Mouse (Mus musculus) T-helper 1 cell (primary cell): Measurements from ENCODE around the gene Dnm3.

Experiments used
- in situ Hi-C: fragments of 300-600 bp; cut with MboI, MseI; formaldehyde crosslinking; loops from one replicate; pipeline ENCODE4 v1.15.1; 2025; ENCODE audit warnings: high pct_unique_total_duplicates

Dnm3 gene

GRCm38 (mm10) chr1:162162677-162163076, 315.2 kb downstream of the Dnm3 start:
- in situ Hi-C loops, result no loop called here

- in situ Hi-C loops, result no loop called here
Measured at GRCm38 (mm10) chr1:162162249-162162648, 315.6 kb downstream of the Dnm3 start.

GRCm38 (mm10) chr1:162160718-162161117, 317.1 kb downstream of the Dnm3 start:
- in situ Hi-C loops, result no loop called here

GRCm38 (mm10) chr1:162158486-162158885, 319.3 kb downstream of the Dnm3 start:
- in situ Hi-C loops, result no loop called here

- in situ Hi-C loops, result no loop called here
Measured at GRCm38 (mm10) chr1:162157659-162158058, 320.2 kb downstream of the Dnm3 start.

GRCm38 (mm10) chr1:162156873-162157272, 321.0 kb downstream of the Dnm3 start:
- in situ Hi-C loops, result no loop called here

GRCm38 (mm10) chr1:162155546-162155945, 322.3 kb downstream of the Dnm3 start:
- in situ Hi-C loops, result no loop called here

- in situ Hi-C loops, result no loop called here
Measured at GRCm38 (mm10) chr1:162153118-162153517, 324.7 kb downstream of the Dnm3 start.

- in situ Hi-C loops, result no loop called here
Measured at GRCm38 (mm10) chr1:162149730-162150129, 328.1 kb downstream of the Dnm3 start.

- in situ Hi-C loops, result no loop called here
Measured at GRCm38 (mm10) chr1:162147554-162147953, 330.3 kb downstream of the Dnm3 start.

- in situ Hi-C loops, result no loop called here
Measured at GRCm38 (mm10) chr1:162145748-162146147, 332.1 kb downstream of the Dnm3 start.

GRCm38 (mm10) chr1:162144992-162145391, 332.8 kb downstream of the Dnm3 start:
- in situ Hi-C loops, result no loop called here

- in situ Hi-C loops, result no loop called here
Measured at GRCm38 (mm10) chr1:162143974-162144912, 333.6 kb downstream of the Dnm3 start.

GRCm38 (mm10) chr1:162142285-162142684, 335.5 kb downstream of the Dnm3 start:
- in situ Hi-C loops, result no loop called here

- in situ Hi-C loops, result no loop called here
Measured at GRCm38 (mm10) chr1:162136328-162136727, 341.5 kb downstream of the Dnm3 start.

GRCm38 (mm10) chr1:162135451-162136213, 342.2 kb downstream of the Dnm3 start:
- in situ Hi-C loops, result no loop called here

- in situ Hi-C loops, result no loop called here
Measured at GRCm38 (mm10) chr1:162134651-162135066, 343.2 kb downstream of the Dnm3 start.

GRCm38 (mm10) chr1:162132908-162133641, 344.8 kb downstream of the Dnm3 start:
- in situ Hi-C loops, result no loop called here

- in situ Hi-C loops, result no loop called here
Measured at GRCm38 (mm10) chr1:162126856-162127792, 350.7 kb downstream of the Dnm3 start.

GRCm38 (mm10) chr1:162124396-162124795, 353.4 kb downstream of the Dnm3 start:
- in situ Hi-C loops, result no loop called here
